Mouse (Mus musculus): ENCODE results near the gene Stx8.

Stx8 gene

GRCm38 (mm10) chr11:67975252-67975651 is 9.3 kb downstream of the Stx8 start:
- in situ Hi-C loops (cut with MseI, MboI), result no loop called here

GRCm38 (mm10) chr11:67983564-67983963 is 17.6 kb downstream of the Stx8 start:
- in situ Hi-C loops (cut with MseI, MboI), result no loop called here

GRCm38 (mm10) chr11:67991240-67991639 is 25.2 kb downstream of the Stx8 start:
- in situ Hi-C loops (cut with MseI, MboI), result no loop called here

- in situ Hi-C loops (cut with MseI, MboI), result no loop called here
These were observed 30.0 kb downstream of the Stx8 start for GRCm38 (mm10) chr11:67995965-67996364.

- in situ Hi-C loops (cut with MseI, MboI), result no loop called here
These were observed 32.9 kb downstream of the Stx8 start for GRCm38 (mm10) chr11:67998905-67999304.

GRCm38 (mm10) chr11:67999629-68000028 is 33.6 kb downstream of the Stx8 start:
- in situ Hi-C loops (cut with MseI, MboI), result loop anchor here (5.0 to 10.0 kb wide), 2 partner anchors 405 to 413 kb away; partner anchors contain the start of gene Ntn1 (in 1 of the 2)

GRCm38 (mm10) chr11:68004191-68004590 is 38.2 kb downstream of the Stx8 start:
- in situ Hi-C loops (cut with MseI, MboI), result loop anchor here (5.0 to 10.0 kb wide), 2 partner anchors 401 to 408 kb away; partner anchors contain the start of gene Ntn1 (in 1 of the 2)

- in situ Hi-C loops (cut with MseI, MboI), result loop anchor here in 1 of 2 experiments (10.0 kb wide), 1 partner anchor 398 kb away; the partner anchor contains the start of gene Ntn1
These were observed 40.3 kb downstream of the Stx8 start for GRCm38 (mm10) chr11:68006216-68006789.

GRCm38 (mm10) chr11:68007645-68008044 is 41.7 kb downstream of the Stx8 start:
- in situ Hi-C loops (cut with MseI, MboI), result loop anchor here in 1 of 2 experiments (10.0 kb wide), 1 partner anchor 397 kb away; the partner anchor contains the start of gene Ntn1

GRCm38 (mm10) chr11:68009377-68009776 is 43.4 kb downstream of the Stx8 start:
- in situ Hi-C loops (cut with MseI, MboI), result loop anchor here in 1 of 2 experiments (10.0 kb wide), 1 partner anchor 395 kb away; the partner anchor contains the start of gene Ntn1

GRCm38 (mm10) chr11:68012207-68012606 is 46.2 kb downstream of the Stx8 start:
- in situ Hi-C loops (cut with MseI, MboI), result no loop called here

GRCm38 (mm10) chr11:68018191-68018590 is 52.2 kb downstream of the Stx8 start:
- in situ Hi-C loops (cut with MseI, MboI), result no loop called here

GRCm38 (mm10) chr11:68019156-68019555 is 53.2 kb downstream of the Stx8 start:
- in situ Hi-C loops (cut with MseI, MboI), result no loop called here

- in situ Hi-C loops (cut with MseI, MboI), result no loop called here
These were observed 56.0 kb downstream of the Stx8 start for GRCm38 (mm10) chr11:68021976-68022375.

GRCm38 (mm10) chr11:68022895-68023294 is 56.9 kb downstream of the Stx8 start:
- in situ Hi-C loops (cut with MseI, MboI), result no loop called here

- in situ Hi-C loops (cut with MseI, MboI), result no loop called here
These were observed 57.9 kb downstream of the Stx8 start for GRCm38 (mm10) chr11:68023811-68024369.

- in situ Hi-C loops (cut with MseI, MboI), result no loop called here
These were observed 60.6 kb downstream of the Stx8 start for GRCm38 (mm10) chr11:68026590-68026989.

- in situ Hi-C loops (cut with MseI, MboI), result no loop called here
These were observed 63.1 kb downstream of the Stx8 start for GRCm38 (mm10) chr11:68029079-68029478.

GRCm38 (mm10) chr11:68029871-68030270 is 63.9 kb downstream of the Stx8 start:
- in situ Hi-C loops (cut with MseI, MboI), result no loop called here

- in situ Hi-C loops (cut with MseI, MboI), result no loop called here
These were observed 64.8 kb downstream of the Stx8 start for GRCm38 (mm10) chr11:68030771-68031170.

- in situ Hi-C loops (cut with MseI, MboI), result no loop called here
These were observed 66.5 kb downstream of the Stx8 start for GRCm38 (mm10) chr11:68032448-68032847.

- in situ Hi-C loops (cut with MseI, MboI), result no loop called here
These were observed 67.4 kb downstream of the Stx8 start for GRCm38 (mm10) chr11:68033331-68033926.

- in situ Hi-C loops (cut with MseI, MboI), result no loop called here
These were observed 68.4 kb downstream of the Stx8 start for GRCm38 (mm10) chr11:68034422-68034821.
